ENCODE assay signal across 14 mouse cellular contexts in the genomic region with DNA sequence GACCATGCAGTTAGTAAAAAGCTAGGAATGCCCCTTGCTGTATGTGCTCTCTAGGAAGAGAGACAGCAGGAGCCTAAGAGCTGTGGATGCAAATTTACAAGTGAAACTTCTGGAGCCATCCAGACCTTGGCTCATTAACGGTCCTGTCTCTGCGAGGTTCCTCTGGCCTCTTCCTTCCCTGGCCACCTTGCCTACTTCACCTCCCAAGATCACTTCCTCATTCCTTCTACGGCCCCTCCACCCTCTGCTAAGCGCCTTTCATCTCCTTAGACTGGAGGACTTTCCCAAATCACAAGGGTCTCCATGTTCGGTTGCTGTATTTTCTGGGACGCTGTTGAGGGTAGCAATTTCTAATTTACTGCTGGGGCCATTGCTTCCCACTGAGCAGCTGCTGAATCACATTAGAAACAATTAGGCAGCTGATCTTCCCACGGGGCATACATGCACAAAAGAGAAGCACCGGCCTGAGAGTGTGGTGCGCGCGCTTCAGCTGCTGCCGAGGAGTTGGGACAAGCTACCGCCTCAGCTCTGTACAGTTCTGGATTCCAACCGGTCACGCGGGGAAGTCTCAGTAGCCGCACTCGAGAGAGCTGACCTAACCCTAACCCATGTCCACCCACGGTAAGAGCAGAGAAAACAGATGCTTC. TPM values are rescaled to one million over a fixed set of nuclear protein-coding genes. Genes with fewer than 3 reads are reported as not detected.
DNase-seq lines count a peak whose midpoint lies in the region; ATAC-seq and TF ChIP-seq lines count a peak whose summit lies in the region.
"Had no signal": no experiment of that assay in that cellular context is flagged by ENCODE, and none has a peak within 500 bp of the region (broad histone marks: within the 10 kb centered on the region; RNA-seq: fewer than 3 reads in every experiment).

No protein-coding gene starts in this region.

- no peak for ATAC-seq in midbrain, embryonic 14.5 days (ENCODE audit: low FRiP score, low TSS enrichment)
- ATAC-seq in cerebellum, adult (ENCODE audit: insufficient number of reproducible peaks, low FRiP score, low TSS enrichment): no peak
- ATAC-seq: liver, embryonic 12.5 days; lung, postnatal 0 days had no signal

- 75% methylated on average over 19 of the region's 19 CpGs for WGBS in hindbrain, embryonic 10.5 days
- 62% methylated on average over 19 of the region's 19 CpGs for WGBS in midbrain, embryonic 14.5 days

- no peak overlapping the region for H3K27ac ChIP-seq in ES-Bruce4 (ENCODE audit: insufficient read depth, low read length)
- peak overlapping the region; percentile 74 for H3K27ac ChIP-seq in hindbrain, embryonic 10.5 days
- no peak overlapping the region for H3K27ac ChIP-seq in midbrain, embryonic 14.5 days (replicated peaks; ENCODE audit: low read depth, low read length)
- H3K27ac ChIP-seq: liver, embryonic 12.5 days had no signal

- no peaks in the 10 kb centered on the region for H3K27me3 ChIP-seq in ES-Bruce4 (ENCODE audit: control insufficient read depth, insufficient read depth, low read length, poor library complexity, severe bottlenecking)
- H3K27me3 ChIP-seq in hindbrain, embryonic 10.5 days (ENCODE audit: insufficient read depth, poor library complexity, severe bottlenecking): no peaks in the 10 kb centered on the region
- no peaks in the 10 kb centered on the region for H3K27me3 ChIP-seq in midbrain, embryonic 14.5 days (ENCODE audit: control insufficient read depth, insufficient read depth, low read length)
- H3K27me3 ChIP-seq: liver, embryonic 12.5 days had no signal

- TF ChIP-seq CTCF in ES-Bruce4 (IDR thresholded peaks at IDR 0.05; ENCODE audit: low read depth, low read length): no peak

- no peaks in the 10 kb centered on the region for H3K36me3 ChIP-seq in ES-Bruce4 (ENCODE audit: control insufficient read depth, insufficient read depth, low read length, poor library complexity, severe bottlenecking)
- no peaks in the 10 kb centered on the region for H3K36me3 ChIP-seq in hindbrain, embryonic 10.5 days
- no peaks in the 10 kb centered on the region for H3K36me3 ChIP-seq in midbrain, embryonic 14.5 days (ENCODE audit: control insufficient read depth, insufficient read depth, low read length)
- H3K36me3 ChIP-seq: liver, embryonic 12.5 days had no signal

- no peak for TF ChIP-seq POLR2A in ES-Bruce4 (IDR thresholded peaks at IDR 0.05; ENCODE audit: insufficient read depth, low read length)

- H3K4me1 ChIP-seq in ES-Bruce4 (ENCODE audit: control insufficient read depth, insufficient read depth, low read length): no peaks in the 10 kb centered on the region
- H3K4me1 ChIP-seq in hindbrain, embryonic 10.5 days (replicated peaks): peaks cover 25% of the 10 kb centered on the region
- peaks cover 16% of the 10 kb centered on the region; the same call in 1 of the 2 replicates for H3K4me1 ChIP-seq in midbrain, embryonic 14.5 days (ENCODE audit: control insufficient read depth, insufficient read depth, low read length)
- H3K4me1 ChIP-seq: liver, embryonic 12.5 days had no signal

- peak; percentile 48 for DNase-seq in ZHBTc4 (ENCODE audit: low read depth, low spot score)
- DNase-seq in hindbrain, embryonic 10.5 days (ENCODE audit: low spot score): peak; percentile 13
- DNase-seq in midbrain, embryonic 14.5 days: peak; percentile 54
- no peak for DNase-seq in lung, postnatal 36 days
- DNase-seq in ovary, postnatal 10 days (ENCODE audit: low spot score): no peak
- no peak for DNase-seq in right cerebral cortex, postnatal 4 days
- DNase-seq: cerebellum, adult 9-10 months; heart, adult 11 months; heart, postnatal 10 days; kidney, adult 18-20 months had no signal

- no peak overlapping the region for H3K4me2 ChIP-seq in midbrain, embryonic 14.5 days (ENCODE audit: low read length)
- H3K4me2 ChIP-seq: liver, embryonic 12.5 days had no signal

- H3K9ac ChIP-seq in ES-Bruce4 (ENCODE audit: low read depth, poor library complexity, severe bottlenecking): no peak overlapping the region
- no peak overlapping the region for H3K9ac ChIP-seq in midbrain, embryonic 14.5 days (replicated peaks; ENCODE audit: low read length)
- H3K9ac ChIP-seq: liver, embryonic 12.5 days had no signal

- H3K9me3 ChIP-seq in ES-Bruce4 (replicated peaks; ENCODE audit: control insufficient read depth, insufficient read depth, low read length, poor library complexity, severe bottlenecking): no peaks in the 10 kb centered on the region
- H3K9me3 ChIP-seq in hindbrain, embryonic 10.5 days: no peaks in the 10 kb centered on the region
- H3K9me3 ChIP-seq in midbrain, embryonic 14.5 days (ENCODE audit: control insufficient read depth, low read length): no peaks in the 10 kb centered on the region
- H3K9me3 ChIP-seq: liver, embryonic 12.5 days had no signal

- H3K4me3 ChIP-seq in ES-Bruce4 (ENCODE audit: low read depth, low read length): peak overlapping the region; percentile 6; the same call in 1 of the 2 replicates
- no peak overlapping the region; the same call in 1 of the 2 replicates for H3K4me3 ChIP-seq in hindbrain, embryonic 10.5 days
- no peak overlapping the region for H3K4me3 ChIP-seq in midbrain, embryonic 14.5 days (replicated peaks; ENCODE audit: low read depth, low read length)
- H3K4me3 ChIP-seq: liver, embryonic 12.5 days had no signal

- TF ChIP-seq EP300 in ES-Bruce4 (IDR thresholded peaks at IDR 0.05; ENCODE audit: insufficient read depth, low read depth, low read length): no peak

RNA-seq across cellular contexts. Expression of gene Erg, which starts 14.3 kb away (rescaled TPM):
- polyA plus RNA-seq in ES-Bruce4 (2011; ENCODE audit: insufficient read depth, insufficient read length, low read depth, missing spikeins): 0.21 and 0.28 TPM in 2 replicates
- 2.1 and 2.2 TPM in 2 replicates for polyA plus RNA-seq in hindbrain, embryonic 10.5 days (2016; fragmentation: Nextera tagmentation; extraction: Ambion mirVana)
- polyA plus RNA-seq in midbrain, embryonic 14.5 days (2014; fragmentation: Nextera tagmentation; extraction: Ambion mirVana): 0.40 and 1.3 TPM in 2 replicates

Comparison
In these comparisons a context has a peak if more than half of its experiments do, and no peak if none do; other contexts are left out.
1. DNase-seq: peak in ZHBTc4 (single experiment), hindbrain, embryonic 10.5 days (single experiment) and midbrain, embryonic 14.5 days (single experiment); none in lung, postnatal 36 days (single experiment), ovary, postnatal 10 days (single experiment) and right cerebral cortex, postnatal 4 days (single experiment).